Mouse (Mus musculus): ENCODE data around the gene Osbpl3. TPM values are rescaled to one million over a fixed set of nuclear protein-coding genes. Genes with fewer than 3 reads are reported as not detected.
A peak's percentile ranks its signal among the peaks of the same experiment; 100 is the strongest.

The Osbpl3 gene
- total and polyA plus RNA-seq, 2 experiments: 0.15 to 0.83 TPM

DNA sequence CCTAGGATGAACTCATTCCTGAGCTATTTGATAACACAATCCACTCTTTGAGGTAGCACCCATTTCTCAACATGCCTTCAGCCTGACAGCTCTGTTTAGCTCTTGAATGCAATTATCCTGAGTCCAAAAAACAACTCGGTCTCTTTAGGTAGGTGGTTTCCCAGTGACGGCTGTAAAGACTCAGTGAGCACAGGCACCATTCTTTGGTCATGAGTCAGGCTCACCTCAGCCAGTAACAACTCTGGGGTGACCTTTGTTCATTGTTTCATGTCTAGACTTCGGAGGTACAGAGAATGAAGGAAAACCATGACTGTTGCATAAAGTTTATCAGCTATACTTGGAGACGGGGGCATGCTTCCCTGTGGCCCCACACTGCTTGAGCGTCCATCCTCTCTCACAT, 65.7 kb downstream of the Osbpl3 start:
- no peak overlapping the region for H3K27ac ChIP-seq (replicated peaks; ENCODE audit: insufficient read depth, low read depth, low read length)
- WGBS: 68% methylated on average over 5 of the region's 5 CpGs

GRCm38 (mm10) chr6:50387629-50388028, 68.4 kb downstream of the Osbpl3 start:
- Histone ChIP-seq H3K79me2 (ENCODE audit: control insufficient read depth, insufficient read depth, low read length) (no peaks in the 10 kb centered on the region), H3K27me3 (ENCODE audit: control insufficient read depth, insufficient read depth, low read length) (no peaks in the 10 kb centered on the region), H3K36me3 (ENCODE audit: control insufficient read depth, insufficient read depth, low read length) (no peaks in the 10 kb centered on the region), H3K27ac (replicated peaks; ENCODE audit: insufficient read depth, low read depth, low read length) (no peak overlapping the region), H3K9ac (ENCODE audit: low read depth, low read length) (no peak overlapping the region), H3K4me3 (ENCODE audit: insufficient read depth, low read depth, low read length) (no peak overlapping the region), H3K4me1 (ENCODE audit: control insufficient read depth, insufficient read depth, low read length) (no peaks in the 10 kb centered on the region; the same call in 1 of the 2 replicates)
- DNase-seq (ENCODE audit: extremely low read depth, low read depth, low spot score): no peak
- TF ChIP-seq CTCF (IDR thresholded peaks at IDR 0.05; ENCODE audit: low read depth, low read length): no peak
- TF ChIP-seq POLR2A (IDR thresholded peaks at IDR 0.05; ENCODE audit: extremely low read depth, insufficient read depth, low read length): no peak
- WGBS: 65% methylated on average over 5 of the region's 5 CpGs

More for the DNA sequence above, 65.7 kb downstream of the Osbpl3 start:
- H3K27me3 ChIP-seq (ENCODE audit: control insufficient read depth, insufficient read depth, low read length): no peaks in the 10 kb centered on the region
- DNase-seq (ENCODE audit: extremely low read depth, low read depth, low spot score): no peak
- H3K4me3 ChIP-seq (ENCODE audit: insufficient read depth, low read depth, low read length): no peak overlapping the region
- H3K9ac ChIP-seq (ENCODE audit: low read depth, low read length): no peak overlapping the region
- no peaks in the 10 kb centered on the region for H3K4me1 ChIP-seq (ENCODE audit: control insufficient read depth, insufficient read depth, low read length)
- no peaks in the 10 kb centered on the region for H3K36me3 ChIP-seq (ENCODE audit: control insufficient read depth, insufficient read depth, low read length)
- TF ChIP-seq POLR2A (IDR thresholded peaks at IDR 0.05; ENCODE audit: extremely low read depth, insufficient read depth, low read length) (no peak), CTCF (IDR thresholded peaks at IDR 0.05; ENCODE audit: low read depth, low read length) (no peak)
- no peaks in the 10 kb centered on the region for H3K79me2 ChIP-seq (ENCODE audit: control insufficient read depth, insufficient read depth, low read length)

DNA sequence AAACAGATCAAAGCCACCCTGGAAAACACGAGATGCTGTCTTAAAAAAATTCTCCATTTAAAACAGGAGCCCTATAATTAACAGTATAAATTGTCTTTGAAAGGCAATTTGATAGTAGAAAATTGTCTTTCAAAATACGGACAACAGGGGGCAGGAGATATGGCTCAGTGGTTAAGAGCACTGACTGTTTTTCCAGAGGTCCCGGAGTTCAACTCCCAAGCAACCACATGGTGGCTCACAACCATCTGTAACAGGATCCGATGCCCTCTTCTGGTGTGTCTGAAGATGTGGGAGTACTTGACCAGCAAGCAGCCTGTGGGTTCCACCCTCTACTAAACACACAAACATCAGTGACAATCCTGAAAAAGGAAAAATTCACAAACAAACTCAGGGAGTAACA, 69.5 kb downstream of the Osbpl3 start:
- Histone ChIP-seq H3K27ac (replicated peaks; ENCODE audit: insufficient read depth, low read depth, low read length) (no peak overlapping the region), H3K4me1 (ENCODE audit: control insufficient read depth, insufficient read depth, low read length) (no peaks in the 10 kb centered on the region; the same call in 1 of the 2 replicates), H3K27me3 (ENCODE audit: control insufficient read depth, insufficient read depth, low read length) (no peaks in the 10 kb centered on the region), H3K4me3 (ENCODE audit: insufficient read depth, low read depth, low read length) (no peak overlapping the region), H3K9ac (ENCODE audit: low read depth, low read length) (no peak overlapping the region), H3K79me2 (ENCODE audit: control insufficient read depth, insufficient read depth, low read length) (no peaks in the 10 kb centered on the region), H3K36me3 (ENCODE audit: control insufficient read depth, insufficient read depth, low read length) (no peaks in the 10 kb centered on the region)
- DNase-seq (ENCODE audit: extremely low read depth, low read depth, low spot score): peak; percentile 43
- 86% methylated on average over 4 of the region's 4 CpGs for WGBS
- TF ChIP-seq CTCF (IDR thresholded peaks at IDR 0.05; ENCODE audit: low read depth, low read length) (no peak), POLR2A (IDR thresholded peaks at IDR 0.05; ENCODE audit: extremely low read depth, insufficient read depth, low read length) (no peak)

GRCm38 (mm10) chr6:50385451-50386013, 70.5 kb downstream of the Osbpl3 start:
- Histone ChIP-seq H3K4me3 (ENCODE audit: insufficient read depth, low read depth, low read length) (no peak overlapping the region), H3K27ac (replicated peaks; ENCODE audit: insufficient read depth, low read depth, low read length) (no peak overlapping the region), H3K79me2 (ENCODE audit: control insufficient read depth, insufficient read depth, low read length) (no peaks in the 10 kb centered on the region), H3K36me3 (ENCODE audit: control insufficient read depth, insufficient read depth, low read length) (no peaks in the 10 kb centered on the region), H3K27me3 (ENCODE audit: control insufficient read depth, insufficient read depth, low read length) (no peaks in the 10 kb centered on the region), H3K4me1 (ENCODE audit: control insufficient read depth, insufficient read depth, low read length) (no peaks in the 10 kb centered on the region; the same call in 1 of the 2 replicates), H3K9ac (ENCODE audit: low read depth, low read length) (no peak overlapping the region)
- DNase-seq (ENCODE audit: extremely low read depth, low read depth, low spot score): no peak
- TF ChIP-seq POLR2A (IDR thresholded peaks at IDR 0.05; ENCODE audit: extremely low read depth, insufficient read depth, low read length) (no peak), CTCF (IDR thresholded peaks at IDR 0.05; ENCODE audit: low read depth, low read length) (no peak)
- 88% methylated on average over 8 of the region's 8 CpGs for WGBS

- Histone ChIP-seq H3K27ac (replicated peaks; ENCODE audit: insufficient read depth, low read depth, low read length) (no peak overlapping the region), H3K79me2 (ENCODE audit: control insufficient read depth, insufficient read depth, low read length) (no peaks in the 10 kb centered on the region), H3K27me3 (ENCODE audit: control insufficient read depth, insufficient read depth, low read length) (no peaks in the 10 kb centered on the region), H3K4me3 (ENCODE audit: insufficient read depth, low read depth, low read length) (no peak overlapping the region), H3K36me3 (ENCODE audit: control insufficient read depth, insufficient read depth, low read length) (no peaks in the 10 kb centered on the region), H3K4me1 (ENCODE audit: control insufficient read depth, insufficient read depth, low read length) (no peaks in the 10 kb centered on the region; the same call in 1 of the 2 replicates), H3K9ac (ENCODE audit: low read depth, low read length) (no peak overlapping the region)
- WGBS: 48% methylated on average over 7 of the region's 7 CpGs
- peak; percentile 83 for DNase-seq (ENCODE audit: extremely low read depth, low read depth, low spot score)
- no peak for TF ChIP-seq CTCF (IDR thresholded peaks at IDR 0.05; ENCODE audit: low read depth, low read length)
- TF ChIP-seq POLR2A (IDR thresholded peaks at IDR 0.05; ENCODE audit: extremely low read depth, insufficient read depth, low read length): no peak
Observed at GRCm38 (mm10) chr6:50382711-50383110, 73.3 kb downstream of the Osbpl3 start.

GRCm38 (mm10) chr6:50382196-50382595, 73.8 kb downstream of the Osbpl3 start:
- Histone ChIP-seq H3K27me3 (ENCODE audit: control insufficient read depth, insufficient read depth, low read length) (no peaks in the 10 kb centered on the region), H3K4me3 (ENCODE audit: insufficient read depth, low read depth, low read length) (no peak overlapping the region), H3K27ac (replicated peaks; ENCODE audit: insufficient read depth, low read depth, low read length) (no peak overlapping the region), H3K36me3 (ENCODE audit: control insufficient read depth, insufficient read depth, low read length) (no peaks in the 10 kb centered on the region), H3K79me2 (ENCODE audit: control insufficient read depth, insufficient read depth, low read length) (no peaks in the 10 kb centered on the region), H3K4me1 (ENCODE audit: control insufficient read depth, insufficient read depth, low read length) (no peaks in the 10 kb centered on the region; the same call in 1 of the 2 replicates), H3K9ac (ENCODE audit: low read depth, low read length) (no peak overlapping the region)
- no peak for DNase-seq (ENCODE audit: extremely low read depth, low read depth, low spot score)
- 80% methylated on average over 8 of the region's 8 CpGs for WGBS
- TF ChIP-seq POLR2A (IDR thresholded peaks at IDR 0.05; ENCODE audit: extremely low read depth, insufficient read depth, low read length): no peak
- TF ChIP-seq CTCF (IDR thresholded peaks at IDR 0.05; ENCODE audit: low read depth, low read length): no peak
